Mouse (Mus musculus) retina, embryonic 14.5 days (tissue): Measurements from ENCODE around the gene Klhdc10.
"Not testable (repeated sequence)": the region's sequence is repeated elsewhere in the genome, so short reads cannot be mapped to it uniquely, and the experiment has no call there.

Experiments used
- DNase-seq: peaks from one replicate; pipeline ENCODE4 v3.0.0-alpha.2; 2015; ENCODE audit warnings: low spot score

Klhdc10 gene

DNA sequence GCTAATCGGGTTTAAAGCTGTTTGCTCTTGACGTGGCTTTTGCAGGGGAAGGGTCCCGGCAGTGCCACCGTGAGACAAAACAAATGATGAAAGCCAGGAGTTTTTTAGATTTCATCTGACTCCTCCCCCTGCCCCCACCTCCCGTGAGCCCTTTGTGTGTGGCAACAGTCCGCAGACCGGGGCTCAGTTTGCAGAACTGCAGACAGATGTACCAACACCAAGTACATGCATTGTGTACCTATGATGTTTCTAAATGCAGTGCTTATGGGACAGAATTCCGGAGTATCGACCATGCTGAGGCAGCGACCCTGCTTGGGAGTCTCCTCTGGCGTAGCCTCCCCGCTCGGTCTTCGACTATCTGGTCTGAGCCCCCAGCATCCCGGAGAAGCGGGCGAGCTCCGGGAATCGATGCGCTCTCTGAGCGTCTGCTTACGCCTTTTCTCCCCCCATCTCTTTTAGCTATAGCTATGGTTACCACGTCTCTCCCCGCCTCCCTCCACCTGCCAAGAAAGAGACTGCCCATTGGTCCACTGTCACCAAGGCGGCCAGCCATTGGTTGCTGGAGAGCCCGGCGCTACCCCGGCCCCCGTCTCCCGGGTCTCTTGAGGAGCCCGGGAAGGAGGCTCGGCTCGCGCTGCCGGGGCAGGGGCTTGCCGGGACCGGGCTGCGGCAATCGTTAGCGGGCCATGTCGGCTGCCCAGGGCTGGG, at the start of gene Klhdc10:
Klhdc10 (plus strand) TSS at position 561 of the 708 bp plus-strand sequence.
- peak; percentile 99 for DNase-seq

DNA sequence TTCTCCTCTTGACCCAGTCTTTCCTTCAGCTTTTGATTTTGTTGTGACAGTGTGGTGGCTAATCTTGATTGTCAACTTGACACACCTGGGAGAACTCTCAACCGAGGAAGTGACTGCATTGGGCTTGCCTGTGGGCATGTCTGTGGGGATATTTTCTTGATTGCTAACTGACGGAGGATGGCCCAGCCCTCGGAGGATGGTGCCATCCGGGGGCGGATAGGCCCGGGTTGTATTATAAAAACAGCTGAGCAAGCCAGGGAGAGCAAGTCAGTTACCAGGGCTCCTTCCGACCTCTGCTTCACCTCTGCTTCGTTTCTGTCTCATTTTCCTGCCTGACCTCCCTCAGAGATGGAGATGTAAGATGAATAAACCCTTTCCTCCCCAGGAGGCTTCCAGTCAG, 48.9 kb upstream of the Klhdc10 start:
- DNase-seq: no peak

DNA sequence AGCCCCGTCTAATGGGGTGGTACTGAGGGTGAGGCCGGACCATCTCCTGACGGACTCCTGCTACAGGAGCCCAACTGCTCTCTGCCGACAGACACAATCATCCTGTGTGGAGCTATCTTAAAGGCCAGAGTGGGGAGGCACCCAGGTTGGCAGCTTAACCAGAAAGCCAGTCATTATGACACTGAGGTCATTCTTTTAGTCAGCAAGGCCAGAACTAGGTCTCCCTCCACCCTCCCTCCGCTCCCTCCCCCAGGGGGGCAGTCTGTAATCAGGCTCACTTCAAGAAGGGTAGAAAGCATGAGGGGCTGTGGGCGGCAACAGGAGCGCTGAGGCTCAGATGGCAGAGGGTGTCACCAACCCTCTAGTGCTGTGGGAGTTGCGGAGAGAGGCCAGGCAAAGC, 48.0 kb upstream of the Klhdc10 start:
- no peak for DNase-seq

DNA sequence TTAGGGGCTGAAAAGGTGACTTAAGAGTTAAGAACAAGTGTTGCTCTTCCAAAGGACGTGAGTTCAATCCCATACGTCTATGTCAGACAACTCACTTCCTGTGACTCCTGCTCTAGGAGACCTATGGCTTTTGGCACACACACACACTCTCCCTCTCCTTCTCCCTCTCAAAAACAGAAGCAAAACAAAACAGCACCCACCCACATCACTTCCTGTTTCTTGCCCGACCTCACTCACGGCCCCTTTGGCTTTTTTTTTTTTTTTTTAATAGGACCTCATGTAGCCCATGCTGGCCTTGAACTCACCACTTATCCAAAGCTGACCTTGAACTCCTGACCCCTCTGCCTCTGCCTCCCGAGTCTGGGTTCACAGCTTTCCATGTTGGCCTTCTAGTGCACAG, 46.9 kb upstream of the Klhdc10 start:
- DNase-seq: no peak

DNA sequence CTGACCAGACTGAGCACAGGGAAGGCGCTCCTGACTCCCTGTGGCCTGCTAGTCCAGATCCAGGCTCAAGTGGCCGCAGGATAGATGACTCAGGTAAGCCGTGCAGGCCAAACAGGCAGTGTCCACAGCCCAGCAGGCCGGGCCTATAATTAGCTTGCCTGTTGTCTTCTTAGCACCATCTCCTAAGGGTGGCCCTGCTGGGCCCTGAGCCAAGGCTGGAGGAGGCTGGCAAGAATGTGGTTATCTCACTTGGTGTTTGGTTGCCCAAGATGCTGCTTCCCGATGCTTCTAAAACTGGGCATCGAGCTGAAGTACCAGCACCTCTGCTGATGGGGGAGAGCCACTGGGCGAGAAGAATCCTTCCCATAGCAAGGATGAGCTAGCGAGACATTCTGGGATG, 46.0 kb upstream of the Klhdc10 start:
- no peak for DNase-seq

DNA sequence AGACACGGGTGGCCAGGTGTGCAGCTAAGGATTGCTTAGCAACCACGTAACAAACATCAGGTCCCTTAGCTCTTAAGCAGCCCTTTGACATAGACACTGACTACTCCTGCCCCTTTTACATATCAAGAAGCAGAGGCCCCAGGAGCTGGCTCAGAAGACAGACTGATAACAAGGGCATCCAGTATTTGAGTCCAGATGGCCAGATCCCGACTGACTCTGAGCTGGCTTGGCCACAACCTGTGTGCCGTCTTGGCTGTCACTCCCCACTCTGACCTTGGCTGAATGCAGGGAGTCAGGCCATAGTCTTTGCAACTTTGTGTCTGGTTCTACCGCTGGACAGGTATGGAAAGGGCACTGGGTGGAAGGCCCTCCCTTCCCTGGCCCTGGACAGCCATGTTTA, 45.5 kb upstream of the Klhdc10 start:
- no peak for DNase-seq

DNA sequence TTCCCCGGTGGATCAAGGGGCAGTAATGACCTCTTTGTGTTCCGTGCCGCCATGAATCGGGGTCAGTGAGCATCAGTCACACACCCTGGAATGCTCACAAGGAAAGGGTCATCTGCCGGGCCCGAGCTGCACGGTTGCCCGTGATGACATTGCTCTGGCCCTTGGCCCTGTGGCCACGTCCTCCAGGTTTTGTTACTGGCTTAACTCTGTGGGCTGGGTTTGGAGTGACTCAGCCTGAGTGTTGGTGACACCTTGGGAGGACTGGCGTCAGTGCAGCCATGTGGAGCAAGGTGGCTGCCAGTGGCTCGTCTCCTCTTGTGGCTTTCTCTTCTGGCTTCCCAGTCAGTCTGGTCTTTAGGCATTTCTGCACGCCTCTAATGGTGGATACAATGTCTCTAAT, 45.0 kb upstream of the Klhdc10 start:
- no peak for DNase-seq

DNA sequence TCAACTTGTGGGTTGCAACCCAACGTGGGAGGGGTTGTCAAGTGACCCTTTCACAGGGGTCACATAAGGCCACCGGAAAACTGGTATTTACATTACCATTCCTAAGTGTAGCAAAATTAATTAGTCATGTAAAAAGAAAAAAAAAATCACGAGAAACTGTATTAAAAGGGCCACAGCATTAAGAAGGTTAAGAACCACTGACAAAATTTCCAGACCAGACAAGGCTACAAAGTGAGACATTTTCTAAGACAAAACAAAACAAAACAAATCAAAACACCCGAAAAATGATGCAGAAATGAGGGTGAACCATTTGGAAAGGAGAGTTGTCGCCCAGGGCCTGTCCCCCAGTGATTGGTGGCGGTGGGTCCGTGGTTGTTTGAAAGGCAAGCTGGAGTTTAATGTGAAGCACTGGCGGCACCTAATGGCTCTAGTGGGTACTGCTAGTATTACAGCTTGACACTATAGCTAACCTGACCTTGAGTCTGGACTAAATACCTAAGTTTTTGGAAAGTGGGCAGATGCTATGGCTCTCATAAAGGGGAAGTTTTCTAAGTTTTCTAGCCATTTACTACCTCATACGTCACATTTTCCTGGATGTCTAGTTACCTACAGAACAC, 44.0 kb upstream of the Klhdc10 start:
- DNase-seq: peak; percentile 95

DNA sequence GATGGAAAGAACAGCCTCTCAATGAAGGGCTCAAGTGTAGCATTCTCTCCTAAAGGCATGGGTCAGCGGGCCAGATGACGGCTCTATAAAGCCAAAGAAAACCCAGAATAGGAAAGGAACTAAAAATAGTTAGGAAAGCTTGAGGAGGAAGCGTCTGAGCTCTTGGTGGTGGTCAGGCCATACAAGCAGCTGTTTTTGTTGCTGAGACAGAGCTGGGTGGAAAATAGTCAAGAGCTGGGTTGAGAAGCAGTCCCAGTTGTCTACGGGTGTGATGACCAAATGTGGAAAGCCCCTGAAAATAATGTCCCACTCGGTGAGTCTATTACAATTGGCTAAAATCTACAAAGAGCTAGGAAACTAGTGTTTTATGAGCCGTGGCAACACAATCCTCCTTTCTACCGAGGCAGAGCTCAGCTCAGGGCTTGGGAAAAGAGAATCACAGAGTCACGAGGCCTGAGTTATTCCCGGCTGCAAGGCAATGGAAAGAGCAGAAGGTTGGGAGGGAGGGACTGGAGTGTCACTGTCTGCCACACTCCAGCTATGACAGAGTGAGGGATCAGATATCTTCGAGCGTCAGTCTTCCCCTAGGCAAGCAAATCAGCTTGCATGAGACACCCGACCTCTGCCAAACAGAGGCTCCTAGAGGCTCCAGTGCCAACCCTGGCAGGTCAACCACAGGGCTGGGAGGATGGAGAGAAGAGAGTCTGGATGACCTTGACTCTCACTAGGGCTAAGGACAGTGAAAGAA, 41.7 kb upstream of the Klhdc10 start:
- DNase-seq: no peak

DNA sequence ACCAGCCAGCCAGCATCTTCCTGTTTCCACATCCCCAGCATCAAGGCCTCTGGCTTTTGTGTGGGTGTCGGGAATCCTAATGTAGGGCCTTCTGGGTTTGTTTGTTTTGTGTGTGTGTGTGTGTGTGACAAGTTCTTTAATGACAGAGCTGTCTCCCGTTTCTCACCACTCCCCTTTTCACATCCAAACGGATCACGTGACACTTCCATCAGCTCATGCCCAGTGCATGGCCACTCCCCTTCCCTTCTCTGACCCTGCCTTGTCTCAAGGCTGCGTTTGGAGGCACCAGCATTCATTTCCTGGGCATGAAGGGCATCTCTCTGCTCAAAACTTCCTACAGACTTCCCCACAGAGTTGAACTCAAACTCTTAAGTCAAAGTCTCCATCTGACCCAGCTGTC, 37.9 kb upstream of the Klhdc10 start:
- no peak for DNase-seq

DNA sequence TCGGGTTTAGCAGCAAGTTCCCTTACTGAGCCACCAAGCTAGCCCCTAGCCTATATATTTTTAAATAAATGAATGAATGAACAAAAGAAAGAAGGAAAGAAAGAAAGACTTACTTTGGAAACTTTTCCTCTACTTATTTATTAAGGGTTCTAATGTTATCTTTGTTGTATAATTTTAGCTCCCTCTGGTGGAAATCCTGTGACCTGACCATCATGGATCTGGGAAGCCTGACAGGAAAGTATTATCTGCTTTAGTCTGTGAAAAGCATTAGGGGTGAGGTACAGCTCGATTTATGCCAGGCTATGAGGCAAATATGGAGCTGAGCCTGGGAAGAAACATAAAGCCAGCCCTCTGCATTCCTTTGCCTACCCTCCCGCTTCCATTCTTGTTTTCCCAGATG, 32.4 kb upstream of the Klhdc10 start:
- peak; percentile 33 for DNase-seq

DNA sequence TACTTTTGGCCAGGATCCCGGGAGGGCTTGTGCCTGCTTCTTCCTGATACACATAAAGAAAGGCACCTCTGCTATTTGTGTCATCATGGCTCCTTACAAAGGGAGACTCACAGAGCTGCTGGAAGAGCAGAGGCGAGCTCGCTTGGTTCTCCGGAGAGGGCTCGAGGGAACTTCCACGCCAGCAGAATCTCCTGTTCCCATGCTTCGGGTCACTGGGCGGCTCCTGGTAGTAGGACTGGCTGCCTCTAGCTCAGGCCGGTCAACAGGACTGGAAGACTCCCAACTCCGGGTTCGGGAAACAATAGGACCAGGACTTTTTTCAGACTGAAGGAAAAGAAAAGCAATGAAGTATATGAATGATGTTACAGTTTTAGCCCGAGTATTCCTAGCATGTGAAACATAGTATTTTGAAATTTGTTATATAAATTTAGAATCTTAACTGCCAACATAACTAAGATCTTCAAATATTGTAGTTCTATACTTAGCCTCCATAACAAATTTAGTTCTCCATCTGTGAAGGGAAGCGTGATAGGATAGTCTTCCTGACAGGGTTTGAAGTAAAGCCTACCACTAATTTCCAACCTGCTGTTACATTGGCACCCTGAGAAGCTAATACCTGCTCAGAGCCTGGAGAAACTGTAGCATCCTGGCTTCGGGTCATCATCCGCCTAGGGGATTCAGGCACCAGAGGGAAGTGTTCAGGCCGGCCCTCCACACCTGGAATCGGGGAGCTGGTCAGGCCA, 28.9 kb upstream of the Klhdc10 start:
- DNase-seq: no peak

DNA sequence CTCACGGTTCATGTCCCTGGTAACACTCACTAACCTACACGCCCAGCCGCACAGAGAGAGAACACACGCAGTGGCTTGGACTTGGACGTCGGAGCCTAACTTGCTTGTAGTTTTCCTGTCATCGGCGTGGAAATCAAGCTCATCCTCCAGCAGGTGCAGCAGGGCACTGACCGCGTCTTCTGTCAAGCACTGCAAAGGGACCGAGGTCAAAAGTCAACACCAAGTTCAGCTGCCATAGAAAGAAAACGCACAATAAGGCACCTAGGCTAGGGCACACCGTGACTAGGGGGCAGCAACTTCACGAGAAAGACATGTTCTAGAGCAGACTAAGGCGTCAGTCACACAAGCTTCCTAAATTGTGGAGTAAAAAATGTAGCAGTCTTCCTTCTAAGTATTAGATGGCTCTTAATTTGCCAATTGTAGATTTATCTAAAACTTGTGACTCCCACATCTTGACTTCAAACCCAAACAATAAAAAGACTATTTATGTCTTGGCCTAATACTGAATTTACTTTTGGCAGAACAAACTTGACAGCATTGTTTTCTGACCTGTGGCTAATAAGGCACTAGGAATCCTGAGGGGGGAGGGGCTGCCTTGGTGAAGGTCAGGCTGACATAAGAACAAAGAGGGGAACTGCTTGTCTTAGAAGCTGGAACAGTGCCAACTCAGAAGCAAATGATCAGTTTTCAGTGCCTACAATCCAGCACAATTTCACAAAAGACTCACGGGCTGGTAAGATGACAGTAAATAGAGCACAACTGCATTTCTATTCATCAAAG, 26.7 kb upstream of the Klhdc10 start:
- DNase-seq: no peak

DNA sequence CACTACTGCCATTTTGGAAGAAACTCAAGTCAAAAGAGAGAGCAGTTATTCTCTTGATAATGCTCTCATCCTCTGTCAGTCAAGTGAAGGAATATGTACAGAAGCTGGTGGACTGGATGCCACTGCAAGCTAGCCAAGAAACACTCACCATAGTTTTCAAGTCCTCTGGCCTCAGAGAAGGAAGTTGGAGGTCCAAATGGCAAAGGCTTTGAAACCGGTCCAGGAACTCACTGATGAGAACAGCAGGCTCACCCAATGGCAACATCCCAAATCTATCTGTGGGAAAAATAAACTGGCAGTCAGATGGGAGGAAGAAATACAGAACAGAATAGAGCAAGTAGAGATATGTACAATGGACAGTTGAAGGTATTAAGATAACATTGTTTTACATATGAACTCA, 25.9 kb upstream of the Klhdc10 start:
- DNase-seq: no peak

DNA sequence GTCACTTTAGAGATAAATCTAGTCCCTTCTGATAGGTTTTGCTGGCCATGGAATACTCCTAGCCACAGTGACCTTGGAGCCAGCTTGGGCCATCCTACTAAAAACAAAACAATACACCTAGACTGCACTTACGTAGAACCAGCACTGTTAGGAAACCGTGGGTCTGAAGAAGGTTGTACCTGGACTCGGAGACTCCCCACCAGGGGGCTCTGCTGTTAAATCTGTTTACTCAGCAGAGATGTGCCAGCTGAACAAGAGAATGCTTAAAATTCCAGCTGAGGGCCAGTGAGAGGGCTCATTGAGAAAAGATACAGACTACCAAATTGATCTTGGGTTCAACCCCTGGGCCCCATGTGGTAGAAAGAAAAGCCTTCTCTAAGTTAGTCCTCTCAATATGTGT, 20.6 kb upstream of the Klhdc10 start:
- DNase-seq: peak; percentile 48

DNA sequence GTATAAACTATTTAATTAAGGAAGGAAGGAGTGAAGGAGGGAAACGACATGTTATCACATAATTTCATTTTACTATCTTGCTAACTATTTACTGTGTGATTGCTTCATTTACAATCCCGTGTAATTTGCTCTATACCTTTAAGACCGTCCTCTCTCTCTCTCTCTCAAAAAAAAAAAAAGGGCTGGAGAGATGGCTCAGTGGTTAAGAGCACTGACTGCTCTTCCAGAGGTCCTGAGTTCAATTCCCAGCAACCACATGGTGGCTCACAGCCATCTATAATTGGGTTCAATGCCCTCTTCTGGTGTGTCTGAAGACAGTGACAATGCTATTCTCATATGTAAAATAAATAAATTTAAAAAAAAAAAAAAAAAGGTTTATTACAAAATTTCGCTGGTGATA, 11.4 kb upstream of the Klhdc10 start:
- not testable (repeated sequence) for DNase-seq

DNA sequence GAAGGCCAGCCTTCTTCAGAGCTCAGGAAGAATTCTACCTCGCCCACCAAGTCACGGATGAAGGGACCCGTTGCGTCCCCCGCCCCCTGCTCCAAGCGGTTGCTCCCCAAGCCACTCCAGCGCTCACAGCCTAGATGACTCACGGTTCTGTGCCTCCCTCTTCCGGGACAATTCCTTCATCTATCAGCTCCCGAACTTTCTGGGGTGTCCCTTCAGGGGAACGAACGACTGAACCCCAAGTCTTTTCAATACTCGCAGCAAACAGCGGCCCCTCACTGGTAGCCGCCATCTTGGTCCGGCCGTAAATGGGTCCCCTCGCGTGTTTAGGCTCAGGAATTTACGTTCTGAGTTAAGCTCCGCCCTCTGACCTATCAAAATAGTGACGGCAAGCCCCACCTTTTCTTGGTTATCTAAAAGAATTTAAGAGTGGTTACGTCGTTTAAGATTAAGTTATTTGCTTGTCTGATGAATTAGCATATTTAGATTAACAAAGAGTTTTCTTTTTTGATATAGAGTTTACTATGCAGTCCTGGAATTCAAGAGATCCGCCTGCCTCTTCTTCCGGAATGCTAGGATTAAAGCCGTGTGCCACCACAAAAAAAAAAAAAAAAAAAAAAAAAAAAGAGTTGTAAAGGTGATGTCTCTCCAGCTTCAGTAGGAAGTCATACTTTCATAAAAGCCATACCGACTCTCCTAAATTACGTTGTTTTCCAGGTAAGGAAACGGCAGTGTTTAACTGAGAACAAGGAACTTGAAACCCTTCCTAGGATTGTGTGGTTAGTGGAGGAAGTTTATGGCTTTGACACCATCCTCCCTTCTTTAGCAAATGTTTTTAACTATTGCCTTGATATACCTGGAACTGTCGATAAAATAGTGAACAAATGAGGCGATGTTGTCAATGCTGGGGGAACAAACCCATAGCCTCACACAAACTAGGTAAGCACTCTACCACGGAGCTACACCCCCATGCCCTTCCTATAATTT, 10.7 kb upstream of the Klhdc10 start, which contains the start of gene Zc3hc1:
Zc3hc1 (minus strand) TSS at position 315 of the 984 bp plus-strand sequence.
- peak; percentile 83 for DNase-seq

DNA sequence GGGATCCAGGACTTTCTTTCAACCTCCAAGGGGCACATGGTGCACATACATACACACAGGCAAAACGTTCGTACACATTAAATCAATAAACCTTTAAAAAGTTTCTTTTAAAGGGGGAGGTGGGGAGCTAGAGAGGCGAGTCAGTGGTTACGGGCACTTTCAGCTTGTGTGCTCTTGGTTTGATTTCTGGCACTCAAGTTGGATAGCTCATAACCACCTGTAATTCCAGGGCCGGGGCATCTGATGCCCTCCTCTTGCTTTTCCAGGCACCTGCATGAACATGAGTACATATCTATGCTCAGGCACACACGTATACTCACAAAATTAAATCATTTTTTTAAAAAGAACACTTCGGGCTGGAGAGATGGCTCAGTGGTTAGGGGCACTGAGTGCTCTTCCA, 9.7 kb upstream of the Klhdc10 start:
- DNase-seq: no peak

DNA sequence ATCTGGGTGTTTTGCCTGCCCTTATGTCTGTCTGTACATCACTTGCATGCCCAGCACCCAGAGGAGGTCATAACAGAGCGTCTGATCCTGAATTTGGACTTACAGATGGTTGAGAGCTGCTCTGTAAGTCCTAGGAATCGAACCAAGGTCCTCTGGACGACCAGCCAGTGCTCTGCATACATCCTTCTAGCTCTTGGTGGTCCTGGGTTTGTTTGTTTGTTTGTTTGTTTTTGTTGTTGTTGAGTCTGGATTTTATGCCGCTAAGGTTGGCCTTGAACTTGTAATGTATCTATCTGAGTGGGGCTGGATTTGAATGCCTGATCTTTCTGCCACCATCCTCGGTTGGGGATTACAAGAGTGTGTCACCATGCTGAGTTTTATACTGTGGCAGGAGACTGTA, 1.5 kb upstream of the Klhdc10 start:
- DNase-seq: peak; percentile 4

DNA sequence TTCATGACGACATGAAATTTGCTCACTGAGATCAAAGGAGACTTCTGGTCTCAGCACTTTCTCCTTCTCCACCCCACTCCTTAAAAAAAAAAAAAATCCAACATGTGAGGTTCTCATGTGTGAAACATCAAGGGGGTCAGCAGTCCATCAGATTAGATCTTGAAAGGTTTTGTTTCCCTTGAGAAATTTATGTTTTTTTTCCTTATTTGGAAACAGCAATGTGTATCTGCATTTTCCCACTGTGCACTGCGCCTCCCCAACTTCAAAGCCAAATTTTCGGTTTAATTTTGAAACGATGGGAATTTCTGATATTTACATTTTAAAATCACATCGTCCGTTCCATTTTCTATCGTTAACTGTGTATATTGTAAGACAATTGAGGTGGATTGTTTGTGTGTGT, 952 bp upstream of the Klhdc10 start:
- no peak for DNase-seq
